Comparison of ENCODE assay signal across 33 mouse cellular contexts in the genomic region with DNA sequence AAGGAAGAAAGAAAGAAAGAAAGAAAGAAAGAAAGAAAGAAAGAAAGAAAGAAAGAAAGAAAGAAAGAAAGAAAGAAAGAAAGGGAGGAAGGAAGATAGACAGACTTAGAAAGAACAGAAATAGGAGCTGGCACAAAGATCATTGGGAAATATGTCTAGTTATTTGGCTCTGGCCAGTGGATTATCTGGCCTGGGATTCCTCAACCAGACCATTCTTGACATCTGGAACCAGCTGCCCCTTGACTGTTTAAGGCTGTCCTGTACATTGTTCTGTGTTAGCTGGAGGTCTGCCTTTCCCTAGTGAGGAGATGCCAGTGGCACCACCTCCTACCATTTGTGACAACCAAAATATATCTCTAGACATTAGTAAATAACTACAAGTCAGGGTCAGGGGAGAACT.
"Had no signal": no experiment of that assay in that cellular context is flagged by ENCODE, and none has a peak within 500 bp of the region (broad histone marks: within the 10 kb centered on the region; RNA-seq: fewer than 3 reads in every experiment).

No protein-coding gene starts in this region.

- ATAC-seq: hindbrain, embryonic 16.5 days; hindbrain, postnatal 0 days; inflammation-experienced regulatory T-cells, adult 6 months; intestine, embryonic 15.5 days; intestine, embryonic 16.5 days; intestine, postnatal 0 days had no signal

- H3K27me3 ChIP-seq: heart, embryonic 13.5 days; heart, embryonic 15.5 days; hindbrain, embryonic 12.5 days; hindbrain, embryonic 13.5 days; hindbrain, embryonic 15.5 days; intestine, embryonic 15.5 days; kidney, embryonic 15.5 days had no signal

- H3K9me3 ChIP-seq: heart, embryonic 13.5 days; heart, embryonic 15.5 days; hindbrain, embryonic 10.5 days; hindbrain, embryonic 12.5 days; hindbrain, embryonic 13.5 days; hindbrain, embryonic 15.5 days; intestine, embryonic 15.5 days; kidney, embryonic 15.5 days had no signal

- DNase-seq: heart, postnatal 10 days; heart, postnatal 14 days; heart, postnatal 4 days; kidney, adult 11 months; kidney, adult 18-20 months; kidney, adult 2 months; kidney, adult 8-10 months; kidney, adult 9 months; kidney, postnatal 10 days; kidney, postnatal 14 days; kidney, postnatal 25 days; kidney, postnatal 36 days; kidney, postnatal 4 days; layer of hippocampus, adult 9-11 months; layer of hippocampus, postnatal 36 days had no signal

- H3K4me3 ChIP-seq: heart, embryonic 13.5 days; heart, embryonic 15.5 days; hindbrain, embryonic 10.5 days; hindbrain, embryonic 12.5 days; hindbrain, embryonic 13.5 days; hindbrain, embryonic 15.5 days; intestine, embryonic 15.5 days; kidney, embryonic 15.5 days; layer of hippocampus, adult 2 months; left cerebral cortex, adult 2 months had no signal

- H3K4me2 ChIP-seq: heart, embryonic 11.5 days; heart, embryonic 13.5 days; heart, embryonic 15.5 days; hindbrain, embryonic 12.5 days; hindbrain, embryonic 13.5 days; hindbrain, embryonic 14.5 days; hindbrain, embryonic 15.5 days; intestine, embryonic 15.5 days; kidney, embryonic 15.5 days had no signal

- H3K9ac ChIP-seq: heart, embryonic 13.5 days; heart, embryonic 15.5 days; hindbrain, embryonic 12.5 days; hindbrain, embryonic 13.5 days; hindbrain, embryonic 14.5 days; hindbrain, embryonic 15.5 days; intestine, embryonic 15.5 days; kidney, embryonic 15.5 days had no signal

- H3K36me3 ChIP-seq: heart, embryonic 13.5 days; heart, embryonic 15.5 days; hindbrain, embryonic 10.5 days; hindbrain, embryonic 12.5 days; hindbrain, embryonic 13.5 days; hindbrain, embryonic 15.5 days; intestine, embryonic 15.5 days; kidney, embryonic 15.5 days had no signal

- H3K27ac ChIP-seq: heart, embryonic 13.5 days; heart, embryonic 15.5 days; hindbrain, embryonic 10.5 days; hindbrain, embryonic 12.5 days; hindbrain, embryonic 13.5 days; hindbrain, embryonic 14.5 days; hindbrain, embryonic 15.5 days; hindbrain, postnatal 0 days; intestine, embryonic 15.5 days; kidney, embryonic 15.5 days; kidney, postnatal 0 days; layer of hippocampus, adult 2 months; left cerebral cortex, adult 2 months had no signal
